Mouse (Mus musculus) thymus, postnatal 14 days (tissue): ENCODE measurements around the gene Wipf3.
A peak's percentile ranks its signal among the peaks of the same experiment; 100 is the strongest.

ENCODE experiments used
- DNase-seq: peaks from one replicate; pipeline ENCODE4 v3.0.0; 2021

The Wipf3 gene

GRCm38 (mm10) chr6:54478646-54479324 lies 49.4 kb downstream of the Wipf3 start:
- DNase-seq = no peak

GRCm38 (mm10) chr6:54481390-54482112 lies 52.1 kb downstream of the Wipf3 start:
- no peak for DNase-seq

- no peak for DNase-seq
These were observed 55.6 kb downstream of the Wipf3 start for GRCm38 (mm10) chr6:54485000-54485399.

GRCm38 (mm10) chr6:54485435-54485901 lies 56.1 kb downstream of the Wipf3 start:
- DNase-seq = peak; percentile 78

- DNase-seq = no peak
These were observed 56.7 kb downstream of the Wipf3 start for GRCm38 (mm10) chr6:54485973-54486569.

GRCm38 (mm10) chr6:54491074-54491473 lies 61.7 kb downstream of the Wipf3 start:
- no peak for DNase-seq

GRCm38 (mm10) chr6:54494097-54494496 lies 64.7 kb downstream of the Wipf3 start:
- no peak for DNase-seq

- no peak for DNase-seq
These were observed 65.4 kb downstream of the Wipf3 start for GRCm38 (mm10) chr6:54494612-54495398.

GRCm38 (mm10) chr6:54496214-54496613 lies 66.8 kb downstream of the Wipf3 start:
- no peak for DNase-seq

- DNase-seq = no peak
These were observed 73.3 kb downstream of the Wipf3 start for GRCm38 (mm10) chr6:54502661-54503115.

- no peak for DNase-seq
These were observed 76.9 kb downstream of the Wipf3 start for GRCm38 (mm10) chr6:54506318-54506717.

- peak; percentile 26 for DNase-seq
These were observed 77.6 kb downstream of the Wipf3 start for GRCm38 (mm10) chr6:54507002-54507401.

- DNase-seq = no peak
These were observed 78.4 kb downstream of the Wipf3 start for GRCm38 (mm10) chr6:54507808-54508207.

- no peak for DNase-seq
These were observed 78.9 kb downstream of the Wipf3 start for GRCm38 (mm10) chr6:54508256-54508793.

- DNase-seq = no peak
These were observed 79.9 kb downstream of the Wipf3 start for GRCm38 (mm10) chr6:54509264-54509663.

GRCm38 (mm10) chr6:54512256-54512655 lies 82.9 kb downstream of the Wipf3 start:
- no peak for DNase-seq

- no peak for DNase-seq
These were observed 87.2 kb downstream of the Wipf3 start for GRCm38 (mm10) chr6:54516512-54517134.

GRCm38 (mm10) chr6:54518758-54519157 lies 89.4 kb downstream of the Wipf3 start:
- no peak for DNase-seq

- DNase-seq = no peak
These were observed 99.3 kb downstream of the Wipf3 start for GRCm38 (mm10) chr6:54528666-54529065.

- DNase-seq = no peak
These were observed 100.8 kb downstream of the Wipf3 start for GRCm38 (mm10) chr6:54530182-54530581.

GRCm38 (mm10) chr6:54531048-54531481 lies 101.7 kb downstream of the Wipf3 start:
- DNase-seq = no peak

- DNase-seq = no peak
These were observed 106.1 kb downstream of the Wipf3 start for GRCm38 (mm10) chr6:54535485-54535884.
